Mouse (Mus musculus): Measurements from ENCODE around the gene Tollip.
A peak's percentile ranks its signal among the peaks of the same experiment; 100 is the strongest.

Tollip gene

DNA sequence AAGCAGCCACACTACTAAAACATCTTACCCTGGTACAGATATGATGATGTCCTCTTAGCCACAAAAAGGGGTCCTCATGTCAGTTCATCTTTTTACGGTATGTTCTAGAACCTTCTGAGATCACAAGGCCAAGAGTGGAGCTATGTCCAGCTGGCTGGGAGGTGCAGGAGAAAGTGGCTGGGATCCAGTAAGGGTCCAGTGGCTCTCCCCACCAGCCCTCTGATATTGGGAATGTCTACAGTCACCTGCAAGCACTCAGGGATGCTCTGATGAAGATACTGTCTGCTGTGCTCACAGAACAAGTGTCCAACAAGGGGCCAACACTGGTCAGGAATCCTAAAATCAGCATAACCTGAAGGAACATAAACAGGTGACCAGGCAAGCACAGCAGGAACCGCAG lies at the start of gene Tollip:
Gene Tollip (minus strand): TSS at position 101 of the 400 bp plus-strand sequence.
- DNase-seq (ENCODE audit: low spot score in 2 of 2): no peak

DNA sequence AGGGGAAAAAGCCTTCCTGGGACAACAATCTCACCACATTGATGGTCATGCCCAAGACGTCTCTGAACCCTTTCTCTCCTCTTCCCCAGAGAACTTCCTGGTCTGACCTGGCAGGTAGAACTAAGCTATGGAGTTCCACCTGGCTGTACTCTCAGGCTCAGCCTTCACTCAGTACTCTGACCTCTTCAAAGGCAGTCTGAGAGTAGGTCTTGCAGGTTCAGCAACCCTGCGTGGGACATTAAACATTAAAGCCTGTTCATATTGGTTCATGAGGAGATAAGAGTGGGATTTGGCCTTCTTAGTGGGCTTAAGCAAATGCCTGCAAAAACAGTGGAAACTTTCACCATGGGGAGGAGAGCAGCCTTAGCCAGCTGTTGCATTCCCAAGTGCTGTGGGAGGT lies 48.0 kb upstream of the Tollip start:
- no peak for DNase-seq (ENCODE audit: low spot score in 2 of 2)

DNA sequence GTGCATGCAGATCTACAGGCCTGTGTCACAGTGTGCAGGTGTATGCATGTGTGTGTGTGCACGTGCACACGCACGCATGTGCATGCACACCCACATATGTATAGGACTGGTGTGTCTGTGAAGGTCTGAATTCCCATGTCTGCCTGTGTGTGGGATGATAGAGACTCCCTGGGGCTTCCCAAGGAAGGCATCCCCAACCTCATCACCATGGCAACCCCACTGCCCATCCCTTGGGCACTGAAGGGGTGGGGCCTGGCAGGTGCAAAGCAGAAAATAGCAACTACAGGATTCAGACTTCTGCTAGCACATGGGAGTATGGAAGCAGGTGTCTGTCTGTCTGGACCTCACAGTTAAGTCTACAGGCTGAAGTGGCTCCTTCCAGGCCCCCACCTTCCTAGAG lies 44.2 kb upstream of the Tollip start:
- DNase-seq (ENCODE audit: low spot score in 2 of 2): peak in 1 of 2 experiments; percentile 55

DNA sequence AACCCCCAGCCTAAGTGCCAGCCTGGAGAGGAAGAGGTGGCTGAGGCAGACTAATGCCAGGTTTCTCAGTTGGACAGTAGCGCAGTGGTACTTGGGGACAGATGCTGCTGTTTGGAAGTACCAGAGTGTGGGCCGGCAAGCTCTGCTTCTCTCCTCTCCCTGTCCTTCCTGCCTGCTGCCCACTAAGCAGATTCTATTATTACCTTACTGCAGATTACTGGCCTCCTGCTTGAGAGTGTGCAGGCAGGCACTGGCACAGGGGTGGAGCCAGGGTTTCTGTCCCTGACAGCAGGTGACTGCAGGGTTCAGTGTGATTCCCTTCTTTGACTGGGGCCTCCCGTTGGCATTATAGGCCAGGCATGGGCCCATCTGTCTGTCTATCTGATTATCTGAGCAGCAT lies 43.2 kb upstream of the Tollip start:
- DNase-seq (ENCODE audit: low spot score in 2 of 2): peak in 1 of 2 experiments; percentile 51

DNA sequence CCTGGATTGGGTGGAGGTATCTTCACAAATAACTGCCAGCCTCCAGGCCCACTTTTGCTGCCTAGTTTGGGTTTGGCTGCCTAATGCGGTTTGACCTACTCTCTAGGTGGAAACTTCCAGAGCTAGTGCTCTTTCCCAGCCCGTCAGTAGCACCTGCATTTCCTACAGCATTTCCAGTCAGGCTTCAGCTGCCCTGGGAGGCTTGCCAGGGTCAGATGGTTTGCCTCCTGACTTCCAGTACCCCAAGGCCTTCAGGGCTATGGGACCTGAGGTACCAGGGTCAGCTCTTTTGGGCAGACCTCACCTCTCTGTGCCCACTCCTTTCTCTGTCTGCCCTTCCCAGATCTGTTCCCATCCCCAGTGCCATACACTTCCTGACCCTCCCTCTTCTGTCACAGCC lies 42.6 kb upstream of the Tollip start:
- no peak for DNase-seq (ENCODE audit: low spot score in 2 of 2)

DNA sequence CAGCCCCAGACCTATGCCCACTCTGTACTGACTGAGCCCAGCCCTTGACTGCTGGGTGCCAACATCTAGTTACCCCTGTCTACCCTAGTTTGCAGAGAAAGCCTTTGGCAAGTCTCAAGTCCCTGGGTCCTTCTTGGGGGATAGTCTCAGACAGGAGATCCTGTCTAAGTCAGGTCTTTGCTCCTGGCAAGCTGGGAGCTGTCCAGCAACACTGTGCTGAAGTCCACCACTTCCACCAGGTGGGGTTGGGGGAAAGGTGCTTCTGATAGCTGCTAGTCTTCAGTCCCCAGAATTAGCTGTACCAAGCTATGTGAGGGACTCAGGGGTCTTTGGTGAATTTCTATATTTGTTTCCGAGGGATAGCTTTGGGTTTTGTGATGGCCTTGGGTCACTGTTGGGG lies 40.8 kb upstream of the Tollip start:
- no peak for DNase-seq (ENCODE audit: low spot score in 2 of 2)

DNA sequence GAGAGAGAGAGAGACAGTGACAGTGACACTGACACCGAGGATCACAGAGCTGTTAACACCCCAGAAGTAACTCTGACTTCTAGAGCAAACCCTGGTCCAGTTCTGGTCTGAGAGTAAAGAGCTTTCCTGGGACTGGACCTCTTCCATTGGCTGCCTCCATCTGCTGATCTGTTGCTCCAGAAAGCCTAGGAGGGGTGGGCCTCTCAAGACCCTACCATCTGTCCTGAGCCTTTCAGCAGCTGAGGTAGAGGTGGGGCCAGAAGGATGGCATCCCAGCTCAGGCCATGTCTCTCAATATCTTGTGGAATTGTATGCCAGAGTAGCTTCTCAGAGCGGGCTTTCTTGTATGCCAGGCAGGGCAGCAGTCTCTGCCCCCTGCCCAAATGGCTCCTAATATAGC lies 39.9 kb upstream of the Tollip start:
- no peak for DNase-seq (ENCODE audit: low spot score in 2 of 2)

DNA sequence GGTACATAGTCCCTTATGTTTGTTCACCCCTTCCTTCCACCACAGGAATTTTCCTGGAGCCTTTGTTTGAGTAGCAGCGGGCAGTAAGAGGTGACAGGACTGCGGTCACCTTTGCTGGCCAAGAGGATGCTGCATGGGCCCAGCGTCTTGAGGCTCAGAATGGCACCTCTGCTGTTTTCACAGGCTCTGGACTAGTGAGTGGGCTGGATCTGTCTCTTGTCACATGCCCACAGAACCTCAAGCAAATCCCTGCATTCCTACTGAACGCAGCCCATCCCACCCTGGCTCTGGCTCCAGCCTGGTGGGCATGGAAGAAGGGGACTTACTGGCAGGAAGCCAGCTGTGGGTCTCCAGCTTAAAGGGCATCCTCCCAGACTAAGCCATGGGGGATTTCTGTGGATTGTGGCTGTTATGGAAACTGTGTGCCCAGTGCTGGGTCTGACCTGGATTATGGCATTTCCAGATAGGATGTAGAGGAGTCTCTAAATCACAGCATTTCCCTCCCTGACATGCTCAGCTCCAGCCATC lies 39.3 kb upstream of the Tollip start:
- DNase-seq (ENCODE audit: low spot score in 2 of 2): peak in 1 of 2 experiments; percentile 38

DNA sequence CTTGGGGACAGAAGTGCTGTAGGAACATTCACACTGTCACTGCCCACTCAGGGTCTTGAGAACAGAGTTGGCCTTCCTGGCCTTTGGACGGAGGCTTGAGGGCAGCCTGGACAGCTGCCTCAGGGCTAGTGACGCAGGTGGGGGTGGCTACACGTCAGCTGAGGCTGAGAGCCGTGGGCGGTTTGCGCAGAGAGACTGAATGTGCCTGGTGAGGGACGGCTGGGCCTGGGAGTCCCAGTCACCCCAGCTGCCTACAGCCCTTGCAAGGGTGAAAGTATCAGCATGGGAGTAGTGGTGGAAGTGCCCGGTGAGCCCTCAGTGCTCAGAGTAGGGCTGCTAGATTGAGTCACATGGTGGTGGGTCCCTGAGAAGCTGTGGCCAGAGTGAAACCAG lies 37.9 kb upstream of the Tollip start:
- peak; percentile 61 to 72 for DNase-seq (ENCODE audit: low spot score in 2 of 2)

DNA sequence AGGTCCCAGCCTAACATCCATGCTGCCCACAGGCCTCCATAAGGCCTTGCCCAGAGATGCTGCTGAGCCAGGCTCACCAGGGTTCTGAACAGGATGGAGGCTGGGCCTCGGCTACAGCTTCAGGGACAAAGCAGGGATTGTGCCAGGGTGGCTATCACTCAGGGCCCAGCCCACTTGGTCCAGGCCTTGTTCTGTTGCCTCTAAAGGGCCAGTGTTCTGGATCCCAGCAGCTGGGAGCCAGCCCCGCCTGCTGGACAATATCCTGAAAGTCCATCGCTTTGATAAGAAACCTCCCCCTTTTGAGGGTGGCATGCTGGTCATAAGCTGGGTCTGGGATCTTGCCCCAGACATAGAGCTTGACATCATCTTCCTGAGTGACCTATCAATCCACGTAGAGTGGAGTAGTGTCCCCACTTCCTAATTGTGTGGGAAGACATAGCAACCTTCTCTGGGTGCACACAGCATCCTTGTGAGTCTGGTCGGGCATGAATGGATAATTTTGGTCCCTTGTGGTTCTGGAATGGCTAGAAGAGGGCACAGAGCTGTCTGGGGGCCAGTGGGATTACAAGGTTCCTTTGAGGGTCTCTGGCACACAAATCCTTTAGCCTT lies 37.4 kb upstream of the Tollip start:
- DNase-seq (ENCODE audit: low spot score in 2 of 2): peak; percentile 70 to 72

DNA sequence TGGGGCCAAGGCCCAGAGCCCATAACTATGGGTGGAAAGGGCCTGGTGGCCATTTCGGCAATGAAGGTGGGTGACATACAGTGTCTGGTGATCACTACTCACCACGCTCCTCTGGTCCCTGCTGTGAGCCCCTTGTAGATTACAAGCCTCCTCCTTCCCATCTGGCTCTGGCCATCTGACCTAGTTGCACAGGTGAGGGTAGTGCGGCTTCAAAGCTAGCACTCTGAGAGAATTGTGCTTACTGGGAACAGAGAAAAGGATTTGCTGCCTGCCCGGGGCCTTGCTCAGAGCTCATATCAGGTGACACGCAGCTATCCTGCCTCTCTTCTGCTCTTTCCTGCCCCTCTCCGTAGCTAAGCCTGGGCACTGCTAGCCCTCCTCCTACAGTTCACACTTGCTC lies 35.3 kb upstream of the Tollip start:
- no peak for DNase-seq (ENCODE audit: low spot score in 2 of 2)

DNA sequence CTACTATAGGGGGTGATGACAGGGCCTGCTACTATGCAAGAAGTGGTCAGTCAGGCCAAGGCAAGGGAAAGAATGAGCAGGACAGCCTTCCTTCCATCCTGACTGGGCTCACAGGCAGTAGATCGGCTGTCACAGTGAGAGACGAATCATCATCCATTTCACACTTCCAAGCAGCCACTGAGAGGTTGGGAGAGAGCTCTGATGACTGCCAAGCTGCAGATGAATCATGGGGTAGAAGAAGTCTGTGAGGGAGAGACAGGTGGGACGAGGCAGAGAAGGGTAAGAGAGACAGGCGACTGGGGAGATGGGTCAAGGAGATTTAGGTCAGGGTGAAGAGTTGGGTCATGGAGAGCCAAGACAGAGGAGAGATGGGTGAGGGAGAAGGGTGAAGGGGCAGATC lies 34.6 kb upstream of the Tollip start:
- peak in 1 of 2 experiments; percentile 47 for DNase-seq (ENCODE audit: low spot score in 2 of 2)

DNA sequence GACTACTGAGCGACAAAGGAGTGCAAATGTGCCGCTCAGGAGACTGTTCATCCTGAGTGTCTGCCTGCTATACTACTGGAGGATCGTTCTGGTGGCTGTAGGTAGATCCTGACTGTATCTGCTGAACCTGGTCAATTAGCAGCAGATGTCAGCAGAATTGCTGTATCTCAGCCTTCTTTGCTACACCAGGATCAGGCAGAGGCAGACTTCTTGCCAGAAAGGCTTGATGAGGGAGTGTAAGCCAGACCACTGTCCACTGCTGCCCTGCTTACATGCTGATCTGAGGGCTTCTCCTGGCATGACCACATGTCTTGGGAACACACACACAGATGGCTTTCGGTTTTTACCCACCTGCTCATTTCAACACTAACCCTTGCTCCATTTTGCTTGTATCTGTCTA lies 33.5 kb upstream of the Tollip start:
- DNase-seq (ENCODE audit: low spot score in 2 of 2): peak in 1 of 2 experiments; percentile 36

DNA sequence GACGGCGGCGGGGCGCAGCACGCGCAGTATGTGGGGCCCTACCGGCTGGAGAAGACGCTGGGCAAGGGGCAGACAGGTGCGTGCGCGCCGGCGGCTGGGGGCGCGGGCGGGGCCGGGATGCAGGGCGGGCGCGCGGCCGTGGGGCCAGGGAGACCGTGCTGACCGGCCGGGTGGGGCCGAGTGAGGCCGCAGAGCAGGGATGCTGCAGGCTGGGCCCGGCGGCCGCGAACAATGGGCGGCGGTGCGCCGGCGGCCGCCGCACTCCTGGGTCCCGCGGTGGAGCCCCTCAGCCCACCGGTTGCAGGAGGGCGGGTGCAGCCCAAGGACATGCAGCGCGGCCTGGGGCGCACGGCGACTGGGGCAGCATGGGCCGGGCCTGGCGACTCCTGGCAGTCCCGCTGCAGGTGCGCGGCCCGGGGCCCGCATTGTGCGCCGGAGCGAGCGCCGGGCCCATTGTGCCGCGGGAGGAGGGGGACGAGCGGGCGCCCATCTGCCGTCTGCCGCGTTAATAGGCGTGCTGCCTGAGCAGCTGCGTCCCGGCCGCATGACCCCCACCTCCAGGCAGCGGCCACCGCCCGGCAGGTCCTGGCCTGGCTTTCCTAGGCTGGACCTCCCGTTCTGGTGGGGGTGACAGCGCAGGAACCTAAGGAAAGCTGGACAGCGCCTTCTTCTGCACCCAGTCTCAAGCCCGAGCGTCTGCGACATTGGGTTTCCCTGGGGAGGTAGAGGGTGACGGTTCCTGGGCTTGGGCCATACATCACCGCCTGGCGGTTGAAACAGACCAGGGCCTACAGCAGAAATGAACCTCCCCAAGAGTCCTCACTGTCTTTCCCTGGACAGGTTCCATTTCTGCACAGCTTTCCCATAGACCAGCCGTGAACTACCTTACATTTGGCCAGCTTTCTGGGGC lies 32.1 kb upstream of the Tollip start:
- DNase-seq (ENCODE audit: low spot score in 2 of 2): peak; percentile 68 to 78

DNA sequence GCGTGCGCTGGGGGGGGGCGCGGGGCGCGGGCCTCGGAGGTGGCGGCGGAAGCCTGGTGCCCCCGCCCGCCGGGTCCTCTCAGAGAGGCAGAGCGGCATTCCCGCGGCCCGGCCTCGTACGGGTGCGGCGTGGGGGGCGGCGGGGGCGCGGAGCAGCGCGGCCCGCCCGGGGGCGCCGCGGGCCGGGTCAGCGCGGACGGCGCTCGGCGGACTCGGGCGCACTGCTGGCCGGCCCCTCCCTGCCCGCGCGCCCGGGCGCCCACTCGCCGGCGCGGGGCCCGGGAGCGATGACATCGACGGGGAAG lies 31.4 kb upstream of the Tollip start:
- no peak for DNase-seq (ENCODE audit: low spot score in 2 of 2)

DNA sequence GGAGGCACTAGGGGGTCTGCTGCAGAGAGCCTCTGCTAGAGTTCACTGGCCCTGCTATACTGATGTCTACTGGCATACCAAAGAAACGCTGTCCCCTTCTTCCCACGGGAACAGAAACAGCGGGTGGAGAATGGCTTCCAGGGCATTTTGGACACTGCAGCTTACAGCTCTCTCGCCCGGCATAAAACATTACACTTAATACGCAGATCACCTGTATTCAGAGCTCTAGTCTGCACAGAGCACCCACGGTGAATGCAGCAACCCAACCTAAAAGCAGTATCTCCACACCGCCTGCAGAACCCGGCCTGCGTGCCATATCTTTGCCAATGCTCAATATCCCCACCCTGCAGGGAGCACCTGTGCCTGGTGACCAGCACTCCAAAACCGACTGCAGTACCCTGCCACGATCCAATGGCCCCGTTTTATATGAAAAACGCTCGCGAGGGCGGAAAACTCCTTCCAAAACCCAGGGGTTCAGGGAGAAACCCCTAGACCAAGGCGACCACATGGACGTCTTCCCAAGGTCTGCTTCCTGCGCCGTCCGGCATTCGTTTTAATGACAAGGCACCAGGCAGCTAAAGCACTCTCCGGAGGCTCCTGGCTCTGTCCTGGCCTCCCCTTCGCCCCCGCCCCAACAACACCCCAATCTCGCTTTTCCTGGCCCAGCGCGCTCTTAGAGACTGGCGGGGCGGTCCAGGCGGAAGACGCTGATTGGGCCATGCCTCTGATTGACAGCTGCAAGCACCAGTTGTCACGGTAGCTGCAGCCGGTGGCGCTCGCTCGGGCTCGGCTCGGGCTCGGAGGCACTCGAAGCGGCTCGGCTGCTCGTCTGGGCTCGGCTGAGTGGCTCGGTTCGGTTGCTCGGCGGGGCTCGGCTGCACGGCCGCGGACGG lies 30.8 kb upstream of the Tollip start, which contains the start of gene Brsk2:
Gene Brsk2 (plus strand): TSS at position 846 of the 893 bp plus-strand sequence.
- peak; percentile 99 for DNase-seq (ENCODE audit: low spot score in 2 of 2)

DNA sequence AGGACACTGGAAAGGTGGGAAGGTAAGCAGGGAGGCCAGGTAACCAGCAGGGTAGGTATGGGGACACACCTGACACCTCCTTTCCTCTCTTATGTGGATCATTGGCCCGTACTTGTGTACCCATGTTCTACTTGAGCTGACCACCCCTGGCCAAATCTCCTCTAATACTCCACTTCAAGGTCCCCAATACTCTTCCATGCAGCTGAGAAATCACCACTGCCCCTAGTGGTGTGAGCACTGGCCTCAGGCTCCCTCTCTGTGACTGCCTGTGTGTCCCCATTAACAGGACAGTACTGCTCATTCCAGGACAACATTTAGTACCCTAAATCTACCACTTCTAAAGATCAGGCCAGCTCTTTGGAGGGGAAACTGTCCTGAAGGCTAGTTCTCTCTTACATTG lies 29.7 kb upstream of the Tollip start:
- DNase-seq (ENCODE audit: low spot score in 2 of 2): peak; percentile 28 to 43

DNA sequence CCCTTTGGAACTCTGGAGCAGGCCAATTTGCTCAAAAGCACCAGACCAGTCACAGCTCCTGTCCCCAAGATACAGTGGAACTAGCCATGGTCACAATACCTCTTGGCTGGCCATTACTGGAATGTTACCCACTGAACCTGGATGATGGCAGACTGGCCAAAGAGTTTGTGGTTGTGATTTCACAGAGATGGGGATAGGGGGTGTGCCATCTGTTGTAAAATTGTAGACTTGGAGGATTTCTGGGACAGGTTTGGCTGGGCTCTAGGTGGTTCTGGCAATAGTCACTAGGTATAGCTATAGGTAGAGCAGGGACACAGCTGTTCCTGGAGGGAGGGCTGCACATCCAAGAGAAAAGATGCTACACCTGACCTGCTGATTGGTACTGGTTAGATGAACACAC lies 29.2 kb upstream of the Tollip start:
- DNase-seq (ENCODE audit: low spot score in 2 of 2): peak in 1 of 2 experiments; percentile 15

DNA sequence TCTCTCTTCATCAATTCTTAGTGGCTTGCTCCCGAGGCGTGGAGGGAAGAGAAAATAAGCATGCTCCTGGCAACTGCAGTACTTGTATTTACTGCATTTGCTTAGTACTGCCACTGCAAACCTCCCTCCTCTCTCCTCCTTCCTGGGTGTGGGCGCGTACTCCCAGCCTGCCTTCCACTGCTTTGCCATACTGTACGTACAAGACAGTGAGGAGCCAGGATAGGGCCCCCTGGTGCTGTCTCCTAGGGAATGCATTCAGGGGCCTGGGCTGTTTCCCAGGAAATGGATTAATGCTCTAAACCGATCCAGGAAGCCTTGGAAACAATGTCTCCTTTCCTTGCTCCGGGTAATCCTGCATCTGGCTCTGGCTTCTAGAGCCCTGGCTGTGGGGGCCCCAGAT lies 27.6 kb upstream of the Tollip start:
- DNase-seq (ENCODE audit: low spot score in 2 of 2): peak; percentile 90 to 93

DNA sequence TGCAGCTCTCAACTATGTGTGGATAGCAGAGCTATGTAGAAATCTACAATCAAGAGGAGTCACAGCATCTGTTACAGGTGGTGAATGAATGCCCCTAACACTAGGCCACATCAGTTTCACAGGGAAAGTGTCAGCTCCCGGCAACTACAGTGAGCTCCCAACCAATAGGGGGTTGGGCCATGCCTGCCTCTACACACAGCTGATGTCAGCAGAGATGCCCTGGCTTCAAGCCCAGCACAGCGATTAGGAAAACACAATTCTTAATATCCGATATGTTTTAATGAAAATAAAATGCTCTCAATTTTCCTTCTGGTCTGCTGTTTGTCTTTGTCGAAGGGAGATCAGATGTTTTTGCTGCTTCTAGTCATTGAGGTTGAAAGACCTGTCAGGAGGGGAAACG lies 25.1 kb upstream of the Tollip start:
- DNase-seq (ENCODE audit: low spot score in 2 of 2): peak in 1 of 2 experiments; percentile 43

DNA sequence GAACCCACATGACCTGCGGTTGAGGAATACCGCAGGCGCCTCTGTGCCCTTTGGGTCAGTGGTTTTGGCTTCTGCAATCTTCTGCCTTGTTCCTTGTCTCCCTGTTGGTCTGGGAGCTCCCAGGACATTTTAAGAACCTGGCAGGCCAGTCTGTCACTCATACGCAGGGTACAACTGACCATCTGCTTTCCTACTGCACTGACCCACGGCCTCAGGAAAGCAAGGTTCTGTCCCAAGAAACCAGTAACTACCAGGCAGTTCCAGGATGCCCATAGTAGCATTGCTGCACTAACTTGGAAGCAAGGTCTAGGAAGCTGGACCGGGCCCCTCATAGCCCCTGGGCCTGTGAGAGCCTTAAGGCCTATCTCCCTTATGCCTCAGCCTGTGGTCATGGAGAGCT lies 16.6 kb upstream of the Tollip start:
- no peak for DNase-seq (ENCODE audit: low spot score in 2 of 2)
